Mouse (Mus musculus) heart, adult 2 months (tissue): Measurements from ENCODE around the gene Lipo1. TPM values are rescaled to one million over a fixed set of nuclear protein-coding genes. Genes with fewer than 3 reads are reported as not detected.
"Not testable (repeated sequence)": the region's sequence is repeated elsewhere in the genome, so short reads cannot be mapped to it uniquely, and the experiment has no call there.

Experiments used
- DNase-seq, 2 experiments: peaks; one replicate each; pipeline ENCODE4 v3.0.0; 2021
- H3K27ac ChIP-seq: fragments of 200-600 bp; 2 replicates; pipeline ENCODE4 v1.8.1; 2022
- H3K27me3 ChIP-seq: fragments of 200-500 bp; 2 replicates; pipeline ENCODE4 v1.6.1; 2012; ENCODE audit warnings: mild to moderate bottlenecking, low read length, inconsistent platforms, mixed read lengths; ENCODE audit not compliant: control insufficient read depth, insufficient read depth
- H3K36me3 ChIP-seq: fragments of 200-500 bp; 2 replicates; pipeline ENCODE4 v1.6.1; 2012; ENCODE audit warnings: low read length, inconsistent platforms; ENCODE audit not compliant: control insufficient read depth, insufficient read depth
- H3K4me1 ChIP-seq: fragments of 200-500 bp; 2 replicates; pipeline ENCODE4 v1.6.1; 2011; ENCODE audit warnings: low read length; ENCODE audit not compliant: control insufficient read depth, insufficient read depth
- H3K4me3 ChIP-seq: fragments of 200-600 bp; 2 replicates; pipeline ENCODE4 v1.8.1; 2022
- H3K79me2 ChIP-seq: fragments of 200-500 bp; replicated peaks from 2 replicates; pipeline ENCODE4 v1.6.1; 2012; ENCODE audit warnings: mild to moderate bottlenecking, inconsistent platforms, low read length, moderate library complexity, mixed read lengths; ENCODE audit not compliant: control insufficient read depth, insufficient read depth
- H3K9ac ChIP-seq: fragments of 200-500 bp; 2 replicates; pipeline ENCODE4 v1.6.1; 2012; ENCODE audit warnings: low read depth, mild to moderate bottlenecking, control low read depth, inconsistent platforms, low read length, mixed read lengths
- CTCF ChIP-seq: fragments of 200-600 bp; IDR thresholded peaks from 2 replicates; pipeline ENCODE4 v1.8.1; 2022; ENCODE audit warnings: antibody characterized with exemption, mild to moderate bottlenecking, moderate library complexity
- EP300 ChIP-seq: fragments of 200-500 bp; IDR thresholded peaks from 2 replicates; pipeline ENCODE4 v1.6.1; 2011; ENCODE audit warnings: low read depth, low read length, control low read depth; ENCODE audit not compliant: insufficient read depth
- POLR2A ChIP-seq: fragments of 200-500 bp; IDR thresholded peaks from 2 replicates; pipeline ENCODE4 v1.6.1; 2011; ENCODE audit warnings: mild to moderate bottlenecking, low read depth, low read length, control low read depth; ENCODE audit not compliant: insufficient read depth
- WGBS: fragments of 180-500 bp; shearing (Covaris S2); methylation state at CpG from one replicate; pipeline ENCODE4 v1.1.7; 2018; 5-methylcytosine and 5-hydroxymethylcytosine counted together
- intact Hi-C: fragments of 180-260 bp; cut with DNase I; formaldehyde crosslinking; loops from one replicate; pipeline ENCODE4 v1.15.1; 2025
- long read RNA-seq: library from polyadenylated mRNA; stranded (forward); transcript quantifications from one replicate; pipeline ENCODE4 v2.0.0, GENCODE M21; 2021
- polyA plus RNA-seq: library from polyadenylated mRNA; depleted of rRNA; stranded (reverse); fragments of >200 nt; gene quantifications from 2 replicates; pipeline ENCODE4 v1.2.3, GENCODE M21; 2012; rRNA removed
- total RNA-seq, 2 experiments: library from RNA; stranded (reverse); gene quantifications; 2 replicates each; pipeline ENCODE4 v1.2.3; 2021

Lipo1 gene
- total RNA-seq (not detected), polyA plus RNA-seq (not detected in 2 replicates)
- long read RNA-seq, result 0 reads

DNA sequence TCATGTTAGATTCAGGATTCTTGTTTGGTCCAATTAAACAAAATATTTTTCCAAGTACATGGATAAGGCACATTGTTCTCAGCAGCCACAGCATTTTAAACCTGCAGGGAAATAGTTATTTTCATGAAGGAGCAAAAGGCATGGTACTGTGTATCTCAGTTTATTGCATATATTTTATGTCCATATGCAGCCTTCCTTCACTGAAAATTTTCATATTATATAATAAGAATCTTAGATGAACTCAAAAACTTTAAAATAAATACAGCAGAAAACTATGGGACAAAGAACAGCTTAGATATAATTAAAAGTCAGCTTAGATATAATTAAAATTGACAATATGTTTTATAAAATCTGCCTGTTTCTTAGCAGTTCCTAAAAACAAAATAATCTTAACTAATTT, at the start of gene Lipo1:
TSS of gene Lipo1 (minus strand) at position 101 of the 400 bp plus-strand sequence.
- DNase-seq, H3K27me3 ChIP-seq, H3K27ac ChIP-seq, intact Hi-C loops, H3K36me3 ChIP-seq, H3K79me2 ChIP-seq, H3K9ac ChIP-seq, H3K4me1 ChIP-seq, H3K4me3 ChIP-seq: not testable (repeated sequence)

DNA sequence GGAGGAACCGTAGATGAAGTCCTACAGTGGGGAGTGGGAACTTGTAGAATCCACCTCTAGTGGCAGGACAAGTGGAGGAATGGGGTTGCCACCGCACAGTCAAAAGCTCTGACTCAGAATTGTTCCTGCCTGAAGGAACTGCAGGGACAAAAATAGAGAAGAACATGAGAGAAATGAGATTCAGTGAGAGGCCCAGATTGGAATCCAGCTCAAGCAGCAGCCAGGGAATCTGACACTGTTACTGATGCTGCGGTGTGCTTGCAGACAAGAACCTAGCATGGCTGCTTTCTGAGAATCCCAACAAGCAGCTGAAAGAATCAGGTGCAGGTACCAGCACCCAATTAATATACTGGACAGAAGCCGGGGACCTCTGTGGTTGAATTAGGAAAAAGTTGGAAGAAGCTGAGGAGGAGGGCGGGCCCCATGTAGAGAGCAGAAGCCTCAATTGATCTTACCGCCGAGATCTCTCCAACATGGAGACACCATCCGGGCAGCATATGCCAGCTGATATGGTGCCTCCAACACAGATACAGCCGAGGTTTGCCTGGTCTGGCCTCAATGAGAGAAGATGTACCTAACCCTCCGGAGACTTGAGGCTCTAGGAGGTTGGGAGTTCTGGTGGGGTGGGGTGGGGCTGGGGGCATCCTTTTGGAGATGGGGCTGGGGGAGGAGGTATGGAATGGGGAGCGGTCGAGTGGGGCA, 532 bp downstream of the Lipo1 start:
- H3K27me3 ChIP-seq, result no peaks in the 10 kb centered on the region
- no peaks in the 10 kb centered on the region for H3K36me3 ChIP-seq
- WGBS, result 83% methylated on average over 12 of the region's 12 CpGs
- H3K79me2 ChIP-seq, result no peaks in the 10 kb centered on the region
- no peak overlapping the region for H3K4me3 ChIP-seq
- no peak overlapping the region for H3K27ac ChIP-seq
- no peak for DNase-seq
- TF ChIP-seq POLR2A (no peak), CTCF (no peak), EP300 (no peak)
- H3K4me1 ChIP-seq, result no peaks in the 10 kb centered on the region
- intact Hi-C loops, result no loop called here
- H3K9ac ChIP-seq, result no peak overlapping the region

DNA sequence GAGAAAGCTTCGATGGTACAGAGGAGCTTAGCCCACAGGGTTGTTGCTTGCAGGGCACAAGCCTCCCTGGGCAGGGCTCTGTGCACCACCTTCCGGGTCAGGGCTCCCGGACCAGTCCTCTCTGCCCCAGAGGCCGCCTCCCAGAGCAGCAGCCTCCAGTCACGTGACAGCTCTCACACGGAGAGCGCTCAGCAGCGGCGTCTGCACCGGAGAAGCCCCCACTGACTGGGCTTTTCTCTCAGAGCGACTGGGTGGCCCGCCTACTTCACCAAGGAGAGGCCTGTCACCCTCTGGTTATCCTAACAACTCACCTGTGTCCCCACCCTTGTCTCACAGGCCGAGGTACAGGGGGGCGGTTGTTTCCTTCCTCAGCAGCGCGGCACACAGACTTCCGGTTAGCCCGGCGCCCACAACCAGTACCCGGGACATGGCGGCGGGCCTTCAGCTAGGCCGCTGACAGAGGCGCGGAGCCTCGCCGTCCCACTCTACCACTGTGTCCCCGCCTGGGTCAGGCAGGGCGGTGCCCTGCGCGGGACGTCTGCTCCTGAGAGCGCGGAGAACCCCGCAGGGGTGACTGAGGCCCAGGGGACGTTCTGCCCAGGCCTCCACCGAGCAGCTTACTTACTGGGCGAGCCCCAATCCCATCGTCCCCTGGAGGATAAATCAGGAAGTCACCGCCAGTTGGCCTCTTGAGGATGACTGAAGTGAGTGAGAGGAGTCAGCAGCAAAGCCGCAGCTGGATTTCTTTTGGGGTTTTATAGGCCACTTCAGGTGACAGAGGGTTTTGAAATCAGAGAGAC, 25.8 kb downstream of the Lipo1 start, which contains the start of gene Lipo3:
TSS of gene Lipo3 (minus strand) at position 665 of the 800 bp plus-strand sequence.
- H3K9ac ChIP-seq, H3K36me3 ChIP-seq, intact Hi-C loops, H3K79me2 ChIP-seq, H3K27ac ChIP-seq, H3K27me3 ChIP-seq, H3K4me1 ChIP-seq: not testable (repeated sequence)
- 23% methylated on average over 14 of the region's 41 CpGs for WGBS
- DNase-seq, result peak; percentile 48 to 56
- H3K4me3 ChIP-seq, result peak within 1 kb of the TSS; percentile 27; the same call in 1 of the 2 replicates

DNA sequence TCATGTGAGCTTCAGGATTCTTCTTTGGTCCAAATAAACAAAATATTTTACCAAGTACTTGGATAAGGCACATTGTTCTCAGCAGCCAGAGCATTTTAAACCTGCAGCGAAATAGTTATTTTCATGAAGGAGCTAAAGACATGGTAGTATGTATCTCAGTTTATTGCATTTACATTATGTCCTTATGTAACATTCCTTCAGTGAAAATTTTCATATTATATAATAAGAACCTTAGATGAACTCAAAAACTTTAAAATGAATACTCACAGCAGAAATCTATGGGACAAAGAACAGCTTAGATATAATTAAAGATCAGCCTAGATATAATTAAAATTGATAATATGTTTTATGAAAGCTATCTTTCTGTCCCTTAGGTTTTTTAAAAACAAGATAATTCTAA, 36.0 kb downstream of the Lipo1 start, which contains the start of gene Lipo2:
TSS of gene Lipo2 (minus strand) at position 101 of the 400 bp plus-strand sequence.
- H3K9ac ChIP-seq, H3K27ac ChIP-seq, H3K27me3 ChIP-seq, H3K4me3 ChIP-seq, H3K4me1 ChIP-seq, DNase-seq, H3K36me3 ChIP-seq, H3K79me2 ChIP-seq, intact Hi-C loops: not testable (repeated sequence)
- WGBS, result 94% methylated on average over 1 of the region's 1 CpGs

Other genes starting within 250 kb of the Lipo1 start
- not detected for gene Gm8978, start 162.2 kb downstream of the Lipo1 start, total RNA-seq
- gene Gm8978, start 162.2 kb downstream of the Lipo1 start, polyA plus RNA-seq, result not detected in 2 replicates
- gene Lipo2, start 36.1 kb downstream of the Lipo1 start, total RNA-seq, result under 1 TPM; 0.18 to 0.23 TPM
- 0.06 and 0.26 TPM in 2 replicates for gene Lipo2, start 36.1 kb downstream of the Lipo1 start, polyA plus RNA-seq
- gene Lipo3, start 25.5 kb downstream of the Lipo1 start, total RNA-seq, result 1 to 10 TPM; 7.5 to 7.7 TPM
- gene Lipo3, start 25.5 kb downstream of the Lipo1 start, polyA plus RNA-seq, result 2.5 and 4.9 TPM in 2 replicates
- not detected for gene Lipf, start 173.7 kb upstream of the Lipo1 start, total RNA-seq
- not detected in 2 replicates for gene Lipf, start 173.7 kb upstream of the Lipo1 start, polyA plus RNA-seq
- gene Lipk, start 220.8 kb upstream of the Lipo1 start, total RNA-seq, result not detected
- gene Lipk, start 220.8 kb upstream of the Lipo1 start, polyA plus RNA-seq, result not detected in 2 replicates